Mouse (Mus musculus) testis, postnatal 14 days (tissue): ENCODE measurements around the gene Rassf2.

Experiments
- DNase-seq: peaks from one replicate; pipeline ENCODE4 v3.0.0; 2021; ENCODE audit warnings: low spot score

Rassf2 gene

GRCm38 (mm10) chr2:131954835-131955234, 75.2 kb downstream of the Rassf2 start:
- DNase-seq = peak; percentile 82

- DNase-seq = peak; percentile 2
Observed at GRCm38 (mm10) chr2:131953711-131954110, 76.3 kb downstream of the Rassf2 start.

GRCm38 (mm10) chr2:131952961-131953538, 77.0 kb downstream of the Rassf2 start:
- peak; percentile 20 for DNase-seq

- DNase-seq = peak; percentile 3
Observed at GRCm38 (mm10) chr2:131952456-131952855, 77.6 kb downstream of the Rassf2 start.

GRCm38 (mm10) chr2:131950598-131951095, 79.4 kb downstream of the Rassf2 start, which contains the start of gene Prnd:
Gene Prnd (plus strand): TSS chr2:131950861.
- peak; percentile 5 for DNase-seq

GRCm38 (mm10) chr2:131949767-131950597, 80.1 kb downstream of the Rassf2 start:
- peak; percentile 11 for DNase-seq

- peak; percentile 2 for DNase-seq
Observed at GRCm38 (mm10) chr2:131948916-131949639, 81.0 kb downstream of the Rassf2 start.

GRCm38 (mm10) chr2:131948156-131948555, 81.9 kb downstream of the Rassf2 start:
- peak; percentile 1 for DNase-seq

- DNase-seq = peak; percentile 2
Observed at GRCm38 (mm10) chr2:131946351-131946750, 83.7 kb downstream of the Rassf2 start.

GRCm38 (mm10) chr2:131945765-131946164, 84.3 kb downstream of the Rassf2 start:
- peak; percentile 2 for DNase-seq

GRCm38 (mm10) chr2:131945225-131945624, 84.8 kb downstream of the Rassf2 start:
- peak; percentile 2 for DNase-seq

GRCm38 (mm10) chr2:131944370-131944769, 85.7 kb downstream of the Rassf2 start:
- peak; percentile 1 for DNase-seq

GRCm38 (mm10) chr2:131941501-131941900, 88.6 kb downstream of the Rassf2 start:
- DNase-seq = no peak

GRCm38 (mm10) chr2:131940506-131940905, 89.6 kb downstream of the Rassf2 start:
- DNase-seq = no peak
